Comparison of ENCODE assay signal across 7 mouse cellular contexts in genomic region chr2:127182598-127183381, GRCm38 (mm10). TPM values are rescaled to one million over a fixed set of nuclear protein-coding genes. Genes with fewer than 3 reads are reported as not detected.
DNase-seq lines count a peak whose midpoint lies in the region; ATAC-seq lines count a peak whose summit lies in the region.

No protein-coding gene starts in this region.

- 2% methylated on average over 17 of the region's 17 CpGs for WGBS in embryonic facial prominence, embryonic 13.5 days
- WGBS in midbrain, embryonic 11.5 days: 1% methylated on average over 17 of the region's 17 CpGs

- H3K36me3 ChIP-seq in embryonic facial prominence, embryonic 13.5 days: no peaks in the 10 kb centered on the region
- H3K36me3 ChIP-seq in midbrain, embryonic 11.5 days (ENCODE audit: control insufficient read depth, insufficient read depth, low read length): no peaks in the 10 kb centered on the region

- H3K9ac ChIP-seq in embryonic facial prominence, embryonic 13.5 days: peak overlapping the region; percentile 84
- H3K9ac ChIP-seq in midbrain, embryonic 11.5 days (ENCODE audit: low read length): peak overlapping the region; percentile 91

- H3K27me3 ChIP-seq in embryonic facial prominence, embryonic 13.5 days: no peaks in the 10 kb centered on the region
- H3K27me3 ChIP-seq in midbrain, embryonic 11.5 days (ENCODE audit: control insufficient read depth, insufficient read depth, low read length): no peaks in the 10 kb centered on the region

- no peaks in the 10 kb centered on the region for H3K9me3 ChIP-seq in embryonic facial prominence, embryonic 13.5 days
- H3K9me3 ChIP-seq in midbrain, embryonic 11.5 days (ENCODE audit: control insufficient read depth, low read length): no peaks in the 10 kb centered on the region

- peak overlapping the region; percentile 61 for H3K4me3 ChIP-seq in embryonic facial prominence, embryonic 13.5 days
- peak overlapping the region; percentile 51 for H3K4me3 ChIP-seq in midbrain, embryonic 11.5 days (ENCODE audit: low read depth, low read length)

- 0 out of 2 replicates have a peak, but pooled peaks cover 5% of the 10 kb centered on the region for H3K4me1 ChIP-seq in embryonic facial prominence, embryonic 13.5 days
- H3K4me1 ChIP-seq in midbrain, embryonic 11.5 days (ENCODE audit: control insufficient read depth, insufficient read depth, low read length): peaks cover 2% of the 10 kb centered on the region; the same call in 1 of the 2 replicates

- ATAC-seq in embryonic facial prominence, embryonic 13.5 days (ENCODE audit: insufficient number of reproducible peaks, insufficient read depth, low FRiP score, low TSS enrichment, low read depth): peak; percentile 99
- peak; percentile 100 for ATAC-seq in midbrain, embryonic 11.5 days (ENCODE audit: low FRiP score)

- intact Hi-C loops in left cerebral cortex, postnatal 4 days (cut with DNase I): no loop called here

- H3K4me2 ChIP-seq in embryonic facial prominence, embryonic 13.5 days: peak overlapping the region; percentile 79
- peak overlapping the region; percentile 68 for H3K4me2 ChIP-seq in midbrain, embryonic 11.5 days

- H3K27ac ChIP-seq in embryonic facial prominence, embryonic 13.5 days: peak overlapping the region; percentile 91
- H3K27ac ChIP-seq in midbrain, embryonic 11.5 days (ENCODE audit: low read depth, low read length): peak overlapping the region; percentile 42; the same call in 1 of the 2 replicates

- DNase-seq in adrenal gland, postnatal 4 days (ENCODE audit: low spot score in 2 of 2): peak; percentile 15 to 60
- peak; percentile 99 for DNase-seq in heart, adult 11 months
- DNase-seq in kidney, adult 11 months: peak; percentile 89
- DNase-seq in left cerebral cortex, postnatal 4 days: peak; percentile 75
- DNase-seq in midbrain, embryonic 11.5 days (ENCODE audit: low spot score, missing footprints): peak; percentile 96
- peak; percentile 91 for DNase-seq in skeletal muscle tissue, adult 2 months (ENCODE audit: low read depth, low spot score)

RNA-seq across cellular contexts. Expression of gene 1810024B03Rik, which starts 25.3 kb away (rescaled TPM):
- total RNA-seq in adrenal gland, postnatal 4 days (2021): 1 to 10 TPM; 1.9 to 3.2 TPM
- 2.3 and 2.9 TPM in 2 replicates for polyA plus RNA-seq in embryonic facial prominence, embryonic 13.5 days (2015; fragmentation: Nextera tagmentation; extraction: Ambion mirVana)
- under 1 TPM; 0.62 to 0.72 TPM for total RNA-seq in left cerebral cortex, postnatal 4 days (2021)
- 3.2 and 3.5 TPM in 2 replicates for polyA plus RNA-seq in midbrain, embryonic 11.5 days (2014; fragmentation: Nextera tagmentation; extraction: Ambion mirVana)

RNA-seq across cellular contexts. Expression of gene Snrnp200, which starts 25.4 kb away (rescaled TPM):
- total RNA-seq in adrenal gland, postnatal 4 days (2021): 10 to 100 TPM; 86.1 to 96.0 TPM
- 64.0 and 66.7 TPM in 2 replicates for polyA plus RNA-seq in embryonic facial prominence, embryonic 13.5 days (2015; fragmentation: Nextera tagmentation; extraction: Ambion mirVana)
- total RNA-seq in left cerebral cortex, postnatal 4 days (2021): 100 to 1,000 TPM; 106 to 111 TPM
- 99.9 and 100 TPM in 2 replicates for polyA plus RNA-seq in midbrain, embryonic 11.5 days (2014; fragmentation: Nextera tagmentation; extraction: Ambion mirVana)

RNA-seq across cellular contexts. Expression of gene Itpripl1, which starts 39.5 kb away (rescaled TPM):
- total RNA-seq in adrenal gland, postnatal 4 days (2021): 10 to 100 TPM; 11.5 to 13.1 TPM
- polyA plus RNA-seq in embryonic facial prominence, embryonic 13.5 days (2015; fragmentation: Nextera tagmentation; extraction: Ambion mirVana): 27.1 and 32.0 TPM in 2 replicates
- 10 to 100 TPM; 16.4 to 18.2 TPM for total RNA-seq in left cerebral cortex, postnatal 4 days (2021)
- polyA plus RNA-seq in midbrain, embryonic 11.5 days (2014; fragmentation: Nextera tagmentation; extraction: Ambion mirVana): 12.3 and 12.6 TPM in 2 replicates

RNA-seq across cellular contexts. Expression of gene Ncaph, which starts 49.0 kb away (rescaled TPM):
- total RNA-seq in adrenal gland, postnatal 4 days (2021): 10 to 100 TPM; 28.0 to 35.4 TPM
- polyA plus RNA-seq in embryonic facial prominence, embryonic 13.5 days (2015; fragmentation: Nextera tagmentation; extraction: Ambion mirVana): 80.3 and 81.6 TPM in 2 replicates
- 1 to 10 TPM; 8.7 to 9.8 TPM for total RNA-seq in left cerebral cortex, postnatal 4 days (2021)
- polyA plus RNA-seq in midbrain, embryonic 11.5 days (2014; fragmentation: Nextera tagmentation; extraction: Ambion mirVana): 112 and 114 TPM in 2 replicates

Comparison
In these comparisons a context has a peak if more than half of its experiments do, and no peak if none do; other contexts are left out.
1. Peak in every context shown above with its lines: DNase-seq, ATAC-seq, H3K4me3 ChIP-seq and H3K27ac ChIP-seq.
2. DNase-seq: peak in every context shown above with its lines; median percentile 99 in heart, adult 11 months; 96 in midbrain, embryonic 11.5 days; 91 in skeletal muscle tissue, adult 2 months; 89 in kidney, adult 11 months; 75 in left cerebral cortex, postnatal 4 days; 38 in adrenal gland, postnatal 4 days.